Mouse (Mus musculus): Measurements from ENCODE around the gene Lep. TPM values are rescaled to one million over a fixed set of nuclear protein-coding genes. Genes with fewer than 3 reads are reported as not detected.

Gene Lep
- total RNA-seq, 1 experiment from 2014 or later: 17.0 TPM

GRCm38 (mm10) chr6:29044029-29044428 is 16.0 kb upstream of the Lep start:
- peak; percentile 37 for DNase-seq

- DNase-seq: no peak
Measured at GRCm38 (mm10) chr6:29049926-29050325, 10.1 kb upstream of the Lep start.

DNA sequence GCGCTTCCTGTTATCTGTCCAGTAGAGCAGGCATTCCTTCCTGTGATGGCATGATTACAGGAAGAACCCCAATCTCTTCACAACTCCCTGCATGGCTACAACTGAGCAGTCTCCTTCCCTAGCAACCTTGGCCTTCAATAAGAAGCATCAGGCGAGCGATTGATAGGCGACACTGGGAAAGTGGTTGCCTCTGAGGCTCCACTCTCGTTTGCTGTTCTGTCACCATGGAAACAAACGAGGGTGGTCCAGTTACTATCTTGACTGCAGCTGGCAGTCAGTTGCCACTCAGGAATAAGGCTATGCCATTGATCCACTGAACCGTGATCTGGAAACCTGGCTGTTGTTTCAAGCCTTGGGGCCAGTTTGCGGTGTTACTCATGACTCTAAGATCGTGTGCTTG is 7.8 kb upstream of the Lep start:
- DNase-seq: no peak

DNA sequence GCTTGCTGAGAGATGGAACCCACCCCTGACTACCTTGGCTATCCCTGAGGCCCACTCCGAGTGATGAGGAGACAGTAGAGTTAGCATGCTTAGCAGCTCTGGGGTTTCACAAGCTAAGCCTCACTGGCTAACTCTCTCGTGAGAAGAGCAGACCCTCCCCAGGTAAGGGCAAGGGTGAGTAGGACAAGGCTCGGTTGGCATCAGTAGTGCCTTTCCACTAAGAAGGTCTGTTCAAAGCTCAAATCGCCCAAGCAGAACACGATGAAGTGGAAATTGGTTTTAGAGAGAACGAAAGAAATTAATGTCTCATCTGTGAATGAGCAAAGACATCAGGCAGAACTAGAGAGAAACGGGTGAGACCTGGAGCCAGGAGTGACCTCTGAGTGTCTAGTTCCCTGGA is 6.8 kb upstream of the Lep start:
- DNase-seq: no peak

GRCm38 (mm10) chr6:29056377-29056776 is 3.6 kb upstream of the Lep start:
- DNase-seq: peak; percentile 26

DNA sequence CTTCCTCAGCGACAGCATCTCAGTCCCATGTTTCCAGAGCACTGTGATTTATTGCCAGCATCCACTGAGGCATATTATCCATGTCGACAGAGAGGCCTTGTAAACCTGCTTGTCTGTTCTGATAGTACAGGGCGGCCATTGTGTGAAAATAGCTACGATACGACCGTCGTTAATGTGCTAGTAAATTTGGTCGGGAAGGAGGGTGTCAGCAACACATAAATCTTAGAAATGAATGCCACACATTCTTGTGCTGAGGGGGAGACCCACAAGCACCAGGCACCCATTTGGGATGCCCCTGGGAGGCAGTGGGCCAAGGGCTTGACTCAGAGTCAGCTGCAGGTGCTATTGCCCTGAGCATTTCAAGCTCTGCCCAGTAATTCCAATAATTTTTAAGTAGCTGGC is 6.4 kb downstream of the Lep start:
- DNase-seq: no peak

DNA sequence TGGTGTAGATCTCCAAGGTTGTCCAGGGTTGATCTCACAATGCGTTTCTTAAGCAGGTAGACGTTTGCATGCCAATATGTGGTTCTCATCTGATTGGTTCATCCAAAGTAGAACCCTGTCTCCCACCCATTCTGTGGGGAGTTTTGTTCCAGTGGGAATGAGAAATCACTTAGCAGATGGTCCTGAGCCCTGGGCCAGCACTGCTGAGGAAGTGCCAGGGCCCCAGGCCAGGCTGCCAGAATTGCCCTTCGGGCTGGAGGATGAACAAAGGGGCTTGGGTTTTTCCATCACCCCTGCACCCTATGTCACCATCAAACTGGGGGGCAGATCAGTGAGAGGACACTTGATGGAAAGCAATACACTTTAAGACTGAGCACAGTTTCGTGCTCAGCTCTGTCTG is 12.2 kb downstream of the Lep start:
- no peak for DNase-seq

- DNase-seq: peak; percentile 48
Measured at GRCm38 (mm10) chr6:29073462-29074132, 13.6 kb downstream of the Lep start.

GRCm38 (mm10) chr6:29074133-29074469 is 14.1 kb downstream of the Lep start:
- no peak for DNase-seq

DNA sequence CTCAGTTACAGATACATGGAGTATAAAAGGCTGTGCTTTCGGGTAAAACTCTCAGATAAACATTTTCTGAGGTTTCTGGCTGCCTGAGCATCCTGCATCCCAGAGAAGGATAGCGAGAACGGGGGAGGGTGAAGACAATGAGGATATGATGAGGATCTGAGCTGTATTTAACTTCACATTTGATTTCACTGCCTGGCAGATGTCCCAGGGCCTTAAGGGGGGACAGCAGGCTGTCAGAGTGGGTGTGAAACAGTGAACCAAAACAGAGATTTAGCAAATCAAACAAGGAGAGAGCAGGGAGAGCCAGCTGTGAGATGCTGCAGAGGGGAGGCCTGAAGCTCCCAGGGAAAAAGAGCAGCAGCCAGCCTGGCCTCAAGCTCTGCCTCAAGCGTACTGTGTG is 19.3 kb downstream of the Lep start:
- no peak for DNase-seq

GRCm38 (mm10) chr6:29081826-29082363 is 21.9 kb downstream of the Lep start:
- no peak for DNase-seq

GRCm38 (mm10) chr6:29082776-29083354 is 22.8 kb downstream of the Lep start:
- DNase-seq: peak; percentile 37

DNA sequence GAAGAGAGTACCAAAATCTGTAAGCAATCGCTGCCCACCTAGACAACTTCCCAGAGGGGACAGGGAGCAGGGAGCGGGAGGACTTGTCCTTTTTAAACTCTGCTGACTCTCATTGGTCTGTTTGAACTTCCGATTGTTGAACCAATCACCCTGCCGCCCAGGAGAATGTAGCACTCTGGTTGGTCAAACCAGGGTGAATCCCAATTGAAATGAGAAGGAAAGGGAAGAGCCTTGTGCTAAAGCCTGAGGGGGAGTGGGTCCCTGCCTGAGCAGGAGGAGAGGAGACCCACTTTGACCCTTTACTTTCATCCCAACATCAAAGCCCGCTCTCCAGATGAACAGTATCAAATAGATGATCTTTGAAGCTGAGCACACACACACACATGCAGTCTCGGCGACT is 24.4 kb downstream of the Lep start:
- no peak for DNase-seq

DNA sequence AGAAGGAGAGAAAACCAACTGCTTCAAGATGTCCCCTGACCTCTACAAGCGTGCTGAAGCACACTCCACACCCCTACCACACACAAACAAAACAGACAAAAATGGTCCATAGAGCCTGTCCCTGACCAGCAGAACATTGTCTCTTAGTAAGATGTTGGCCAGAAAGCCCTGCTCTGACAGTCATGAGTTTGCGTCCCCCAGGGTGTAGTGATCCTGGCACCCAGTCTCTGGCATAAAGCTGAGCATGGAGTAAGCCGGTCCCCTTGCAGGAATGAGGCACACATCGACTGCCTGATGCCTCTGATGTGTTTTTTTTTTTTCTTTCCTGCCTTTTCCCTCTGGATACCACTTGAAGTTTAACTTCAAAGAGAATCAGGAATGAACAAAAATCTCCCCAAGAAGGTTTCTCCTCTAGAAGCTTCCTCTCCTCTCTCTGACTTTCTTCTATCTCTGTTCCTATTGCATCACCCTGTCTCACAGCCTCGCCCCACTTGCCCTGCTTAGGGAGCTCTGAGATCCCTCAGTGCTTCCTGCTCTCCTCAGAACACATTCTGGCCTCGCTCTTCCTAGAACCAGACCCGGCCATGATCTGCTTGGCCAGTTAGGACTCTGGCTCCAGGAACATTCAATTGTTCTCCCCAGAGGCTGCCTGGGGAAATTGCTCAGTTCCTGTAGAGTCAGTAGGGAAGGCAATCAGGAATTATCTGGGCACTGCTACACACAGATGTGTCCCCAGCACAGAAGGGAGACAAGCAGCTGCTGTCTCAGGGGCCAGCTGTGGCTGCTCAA is 28.1 kb downstream of the Lep start:
- peak; percentile 59 for DNase-seq

DNA sequence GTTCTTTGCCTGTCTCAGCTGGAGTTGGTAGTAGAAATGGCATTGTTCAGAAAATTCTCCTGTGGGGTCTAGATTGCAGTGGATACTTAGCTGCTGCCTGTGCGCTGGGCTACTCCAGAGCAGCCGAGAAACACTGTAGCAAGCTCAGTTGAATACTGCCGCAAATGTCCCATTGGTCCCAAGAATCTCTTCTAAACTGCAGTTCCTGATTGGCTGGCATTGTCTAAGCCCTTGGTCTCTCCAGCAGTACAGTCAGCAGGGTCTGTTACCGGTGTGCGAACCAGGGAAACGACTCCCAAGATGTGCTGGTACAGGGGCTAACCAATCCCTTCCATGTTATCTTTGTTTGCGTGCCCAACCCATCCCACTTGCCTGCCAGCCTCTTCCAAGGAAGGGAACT is 32.2 kb downstream of the Lep start:
- DNase-seq: no peak

GRCm38 (mm10) chr6:29092904-29093303 is 32.9 kb downstream of the Lep start:
- DNase-seq: peak; percentile 41

GRCm38 (mm10) chr6:29099536-29100170 is 39.6 kb downstream of the Lep start:
- no peak for DNase-seq

GRCm38 (mm10) chr6:29100423-29100822 is 40.4 kb downstream of the Lep start:
- no peak for DNase-seq

DNA sequence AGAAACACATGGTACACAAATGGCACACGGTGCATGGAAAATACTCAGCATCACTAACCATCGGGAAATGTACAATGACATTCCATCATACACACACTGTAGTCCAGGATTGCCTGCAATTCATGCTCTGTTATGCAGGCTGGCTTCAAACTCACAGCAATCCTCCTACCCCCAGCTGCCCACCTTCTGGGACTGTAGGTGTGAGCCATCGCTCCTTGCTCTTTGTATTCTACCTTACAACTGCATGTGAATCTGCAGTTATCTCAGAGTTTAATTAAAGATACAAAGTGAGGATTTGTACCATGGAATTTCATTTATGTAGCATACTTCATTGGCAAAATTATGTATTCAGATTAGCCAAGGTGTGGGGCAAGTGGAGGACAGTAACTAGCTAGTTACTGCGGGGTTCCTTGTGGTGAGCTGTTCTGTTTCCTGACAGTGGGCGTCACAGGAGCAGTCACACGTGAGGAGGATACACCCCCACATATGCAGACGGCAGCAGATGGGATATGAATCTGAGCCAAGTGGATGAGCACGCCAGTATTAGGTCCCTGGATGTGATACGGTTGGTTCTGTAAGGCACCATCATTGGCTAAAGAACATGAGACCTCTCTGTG is 41.3 kb downstream of the Lep start:
- no peak for DNase-seq

GRCm38 (mm10) chr6:29108376-29108775 is 48.4 kb downstream of the Lep start:
- no peak for DNase-seq

DNA sequence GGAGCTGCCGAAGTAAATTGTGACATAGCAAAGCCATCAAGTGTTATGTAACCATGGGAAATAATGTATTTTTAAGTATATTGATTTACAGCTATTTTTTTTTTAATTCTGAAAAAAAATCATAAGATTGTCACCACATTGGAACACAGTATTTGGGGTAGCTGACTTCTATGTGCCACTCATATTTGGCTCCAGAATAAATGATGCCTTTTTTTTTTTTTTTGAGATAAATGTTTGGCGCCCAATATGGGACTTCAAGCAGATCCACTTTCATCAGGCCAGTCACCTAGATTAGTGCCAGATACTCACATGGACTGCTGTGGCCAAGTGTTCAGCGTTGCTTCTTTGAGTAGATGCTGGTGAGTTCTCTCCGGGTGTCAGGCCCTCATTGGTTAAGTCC is 51.5 kb downstream of the Lep start:
- DNase-seq: no peak

DNA sequence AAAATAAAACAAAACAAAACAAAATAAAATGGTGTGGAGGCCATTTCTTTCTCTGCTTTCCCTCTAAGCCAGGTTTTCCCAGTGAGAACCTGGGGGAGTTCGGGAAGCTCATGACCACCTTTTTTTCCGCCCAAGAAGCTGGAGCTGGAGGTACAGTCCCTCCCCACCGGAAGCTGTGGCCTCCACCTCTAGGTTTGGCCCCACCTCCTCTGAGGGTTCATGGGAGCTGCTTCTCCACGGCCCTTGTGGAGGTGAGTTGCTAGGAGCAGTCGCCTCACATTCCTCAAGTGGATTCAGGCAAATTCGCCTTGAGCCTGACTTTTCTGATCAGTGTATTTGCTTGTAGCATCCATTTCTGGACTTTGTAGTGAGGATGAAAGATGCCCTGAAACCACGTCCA is 55.7 kb downstream of the Lep start:
- no peak for DNase-seq
